Mouse (Mus musculus): ENCODE measurements around the gene Ndufa5. TPM values are rescaled to one million over a fixed set of nuclear protein-coding genes. Genes with fewer than 3 reads are reported as not detected.

The Ndufa5 gene
- 108 TPM for polyA plus RNA-seq (2017; shearing (Covaris generic))

DNA sequence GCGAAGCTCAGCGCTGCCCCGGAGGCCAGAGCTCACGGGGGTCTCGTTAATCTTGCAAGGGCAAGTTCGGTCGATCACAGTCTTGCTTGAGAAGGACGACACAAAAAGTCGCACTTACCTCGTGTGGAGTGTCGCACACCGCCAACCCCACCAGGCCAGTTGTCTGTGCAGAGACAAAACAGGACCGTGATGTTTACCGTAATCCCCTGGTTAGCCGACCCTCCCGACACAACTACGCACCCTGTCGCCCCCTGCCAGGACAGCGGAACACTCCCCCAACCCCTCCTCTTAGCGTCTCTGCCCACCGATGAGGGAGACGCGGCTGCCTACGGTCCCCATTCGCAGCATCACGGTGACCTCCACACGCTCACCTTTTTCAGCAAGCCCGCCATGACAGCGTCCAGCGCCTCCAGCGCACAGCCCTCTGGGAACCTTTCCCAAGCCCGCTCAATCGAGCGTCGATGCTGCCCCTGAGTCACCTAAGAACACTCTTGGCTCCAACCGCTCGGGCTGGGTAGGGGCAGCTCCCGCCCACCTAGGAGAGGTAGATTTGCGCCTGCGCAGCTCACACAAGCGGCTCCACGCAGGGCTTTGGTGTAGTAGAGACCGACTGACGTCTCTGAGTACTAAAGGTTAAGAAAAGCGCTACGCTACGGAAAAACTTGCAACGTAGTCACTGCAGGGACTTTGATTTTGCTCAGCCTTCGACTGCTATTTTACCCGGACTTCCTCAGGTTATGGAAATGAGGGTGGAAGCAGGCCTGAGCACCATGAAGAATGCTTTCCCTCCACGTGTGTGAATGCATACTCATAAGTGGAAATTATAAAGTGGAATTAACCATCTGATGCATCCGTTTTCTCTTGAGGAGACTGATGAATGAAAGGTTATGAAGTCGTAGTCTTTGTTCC lies at the start of gene Ndufa5:
Ndufa5 (minus strand) TSS at position 859 of the 909 bp plus-strand sequence.

DNA sequence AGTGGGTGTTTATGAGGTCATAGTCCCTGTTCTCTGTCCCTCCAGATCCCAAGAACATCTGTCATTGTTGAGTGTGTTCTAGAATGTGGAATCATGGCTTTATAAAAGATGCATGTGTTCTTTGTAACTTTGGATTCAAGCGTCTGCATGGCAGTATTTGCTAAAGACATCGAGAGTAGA lies 141 bp upstream of the Ndufa5 start, which contains the start of gene Asb15:
Asb15 (plus strand) TSS at position 81 of the 180 bp plus-strand sequence.

DNA sequence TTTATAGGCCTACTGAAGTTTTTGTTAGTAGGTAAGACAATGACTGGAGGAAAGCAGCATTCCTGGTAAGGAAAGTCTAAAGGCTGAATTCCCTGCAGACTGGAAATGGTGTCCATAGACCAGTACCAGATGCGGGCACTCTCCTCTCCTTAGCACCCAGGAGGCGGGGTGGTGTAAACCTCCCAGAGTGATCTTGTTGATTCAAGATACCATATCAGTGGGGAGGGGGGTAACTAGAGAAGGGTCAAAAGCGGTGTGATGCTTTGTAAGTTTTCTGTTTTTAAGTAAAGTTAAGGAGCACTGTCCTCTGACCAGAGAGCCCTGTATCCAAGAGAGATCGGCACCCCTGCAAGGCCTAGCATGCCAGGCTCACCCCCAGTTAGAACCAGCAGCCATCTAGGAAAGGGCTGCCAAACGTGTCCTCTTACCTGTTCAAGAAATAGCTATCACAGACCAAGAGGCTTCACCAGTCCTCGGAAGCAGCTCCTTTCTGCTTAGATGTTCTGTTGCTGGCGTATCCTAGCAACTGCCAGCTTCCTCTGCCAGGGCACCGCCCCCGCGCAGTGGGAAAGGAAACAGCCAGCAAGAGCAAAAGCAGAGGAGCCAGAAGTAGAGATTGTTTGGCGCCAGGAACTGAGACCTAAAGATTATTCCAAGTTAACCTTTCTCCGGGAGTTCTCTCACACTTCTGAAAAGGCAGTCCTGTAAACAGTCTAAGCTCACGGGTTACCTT lies 13.1 kb downstream of the Ndufa5 start, which contains the start of gene Iqub:
Iqub (minus strand) TSS at position 516 of the 733 bp plus-strand sequence.

Other genes with a start within 250 kb of the Ndufa5 start
- not detected for gene Iqub, start 12.9 kb downstream of the Ndufa5 start, polyA plus RNA-seq (2017; shearing (Covaris generic))
- gene Asb15, start 131 bp upstream of the Ndufa5 start, polyA plus RNA-seq (2017; shearing (Covaris generic)) = 0.09 TPM
- gene Lmod2, start 69.7 kb upstream of the Ndufa5 start, polyA plus RNA-seq (2017; shearing (Covaris generic)) = not detected
- 32.4 TPM for gene Wasl, start 137.0 kb upstream of the Ndufa5 start, polyA plus RNA-seq (2017; shearing (Covaris generic))
- gene Hyal6, start 205.2 kb upstream of the Ndufa5 start, polyA plus RNA-seq (2017; shearing (Covaris generic)) = 0.29 TPM
- gene Hyal4, start 220.3 kb upstream of the Ndufa5 start, polyA plus RNA-seq (2017; shearing (Covaris generic)) = not detected

All from effector memory CD4-positive, alpha-beta T cell, adult 7 months (primary cell).